Mouse (Mus musculus): ENCODE measurements at regions not wholly inside any gene's neighbourhood (a gene's known extent, or its start where the extent isn't known, plus 50 kb on each side); places are given as distances from the start of the nearest gene placed in this dataset.

GRCm38 (mm10) chr19:6662346-6662939 lies 119.6 kb upstream of the Slc22a12 start:
- Histone ChIP-seq H3K9ac (no peak overlapping the region), H3K9me3 (no peaks in the 10 kb centered on the region), H3K27ac (no peak overlapping the region), H3K4me1 (no peaks in the 10 kb centered on the region), H3K4me3 (replicated peaks) (no peak overlapping the region), H3K36me3 (no peaks in the 10 kb centered on the region), H3K27me3 (replicated peaks) (no peaks in the 10 kb centered on the region), H3K4me2 (no peak overlapping the region)
- 26% methylated on average over 4 of the region's 4 CpGs for WGBS
- ATAC-seq (ENCODE audit: insufficient read depth, low FRiP score, low read depth): no peak

- Histone ChIP-seq H3K9me3 (no peaks in the 10 kb centered on the region), H3K27ac (no peak overlapping the region), H3K9ac (no peak overlapping the region), H3K4me2 (no peak overlapping the region), H3K4me1 (no peaks in the 10 kb centered on the region), H3K36me3 (no peaks in the 10 kb centered on the region), H3K27me3 (replicated peaks) (no peaks in the 10 kb centered on the region), H3K4me3 (replicated peaks) (no peak overlapping the region)
- WGBS: 37% methylated on average over 2 of the region's 2 CpGs
- ATAC-seq (ENCODE audit: insufficient read depth, low FRiP score, low read depth): no peak
Observed at GRCm38 (mm10) chr19:6661508-6661871, 118.7 kb upstream of the Slc22a12 start.

- no peak overlapping the region for H3K4me3 ChIP-seq (replicated peaks)
- no peaks in the 10 kb centered on the region for H3K9me3 ChIP-seq
- H3K27ac ChIP-seq: no peak overlapping the region
- no peak overlapping the region for H3K9ac ChIP-seq
- 32% methylated on average over 8 of the region's 8 CpGs for whole genome bisulfite sequencing
- H3K27me3 ChIP-seq (replicated peaks): no peaks in the 10 kb centered on the region
- no peaks in the 10 kb centered on the region for H3K36me3 ChIP-seq
- no peaks in the 10 kb centered on the region for H3K4me1 ChIP-seq
- no peak for ATAC-seq (ENCODE audit: insufficient read depth, low FRiP score, low read depth)
- H3K4me2 ChIP-seq: no peak overlapping the region
Observed at GRCm38 (mm10) chr19:6660723-6661507, 118.1 kb upstream of the Slc22a12 start.

- Histone ChIP-seq H3K36me3 (no peaks in the 10 kb centered on the region), H3K9ac (no peak overlapping the region), H3K27me3 (replicated peaks) (no peaks in the 10 kb centered on the region), H3K9me3 (no peaks in the 10 kb centered on the region), H3K4me2 (no peak overlapping the region), H3K27ac (no peak overlapping the region), H3K4me1 (no peaks in the 10 kb centered on the region), H3K4me3 (replicated peaks) (no peak overlapping the region)
- peak; percentile 61; the same call in 1 of the 2 replicates for ATAC-seq (ENCODE audit: insufficient read depth, low FRiP score, low read depth)
- 69% methylated on average over 8 of the region's 8 CpGs for WGBS
Observed at GRCm38 (mm10) chr19:6660157-6660556, 117.3 kb upstream of the Slc22a12 start.

DNA sequence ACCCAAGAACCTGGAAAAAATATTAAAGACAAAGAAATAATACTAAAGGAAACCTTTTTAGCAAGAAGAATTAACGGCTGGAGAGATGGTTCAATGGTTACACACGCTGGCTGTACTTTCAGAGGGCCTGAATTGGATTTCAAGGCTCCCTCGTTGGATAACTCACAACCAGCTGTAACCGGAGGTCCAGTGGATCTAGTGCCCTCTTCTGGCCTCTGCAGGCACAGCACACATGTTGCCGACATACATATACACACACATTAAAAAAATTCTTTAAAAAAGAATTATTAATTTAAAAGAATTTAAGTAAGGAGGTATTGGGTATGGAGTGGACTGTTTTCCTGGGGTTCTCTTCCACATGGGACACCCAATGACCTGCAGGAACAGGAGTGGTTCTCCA lies 111.7 kb upstream of the Slc22a12 start:
- WGBS: 87% methylated on average over 5 of the region's 5 CpGs
- no peaks in the 10 kb centered on the region for H3K27me3 ChIP-seq (replicated peaks)
- no peak overlapping the region for H3K4me2 ChIP-seq
- H3K4me3 ChIP-seq (replicated peaks): no peak overlapping the region
- H3K9ac ChIP-seq: no peak overlapping the region
- ATAC-seq (ENCODE audit: insufficient read depth, low FRiP score, low read depth): no peak
- H3K27ac ChIP-seq: no peak overlapping the region
- no peaks in the 10 kb centered on the region for H3K4me1 ChIP-seq
- no peaks in the 10 kb centered on the region for H3K9me3 ChIP-seq
- no peaks in the 10 kb centered on the region for H3K36me3 ChIP-seq

DNA sequence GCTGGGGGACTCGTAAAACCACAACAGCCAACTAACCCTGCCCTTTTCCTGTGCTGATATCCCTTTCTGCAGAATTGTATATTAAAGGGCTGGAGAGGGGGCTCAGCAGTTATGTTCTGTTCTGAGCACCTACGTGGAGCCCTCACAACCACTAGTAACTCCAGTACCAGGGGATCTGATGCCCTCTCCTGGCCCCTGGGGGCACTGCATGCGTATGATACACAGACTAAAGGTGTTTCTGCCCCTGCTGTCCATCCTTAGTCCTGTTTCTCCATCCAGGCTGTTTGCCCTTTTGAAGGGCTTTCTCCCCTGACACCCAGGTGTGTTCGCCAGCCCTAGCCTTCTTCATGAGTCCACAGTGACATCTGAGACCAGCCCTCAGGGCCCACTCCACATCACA lies 109.9 kb upstream of the Slc22a12 start:
- no peak for ATAC-seq (ENCODE audit: insufficient read depth, low FRiP score, low read depth)
- Histone ChIP-seq H3K36me3 (no peaks in the 10 kb centered on the region), H3K27me3 (replicated peaks) (no peaks in the 10 kb centered on the region), H3K4me3 (replicated peaks) (no peak overlapping the region), H3K4me2 (no peak overlapping the region), H3K4me1 (no peaks in the 10 kb centered on the region), H3K9me3 (no peaks in the 10 kb centered on the region), H3K27ac (no peak overlapping the region), H3K9ac (no peak overlapping the region)
- 74% methylated on average over 4 of the region's 4 CpGs for WGBS

DNA sequence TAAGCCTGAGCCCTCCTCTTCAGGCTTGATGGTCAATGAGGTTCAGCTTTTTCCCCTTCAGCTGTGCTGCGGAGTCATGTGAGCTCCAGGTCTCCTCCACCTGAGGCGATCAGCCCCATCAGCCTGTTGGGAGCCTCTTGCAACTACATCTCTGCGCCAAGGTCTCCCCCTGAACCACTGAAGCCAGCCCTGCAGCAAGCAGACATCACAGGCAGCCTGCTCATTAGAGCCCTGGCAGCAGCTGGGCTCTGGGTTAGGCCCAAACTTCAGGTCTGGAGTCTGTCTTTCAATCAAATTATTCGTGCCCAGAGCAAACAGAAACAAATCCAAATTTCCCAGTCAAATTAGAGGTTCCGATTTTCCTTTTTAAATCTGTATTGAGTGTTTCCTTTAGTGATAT lies 108.4 kb upstream of the Slc22a12 start:
- Histone ChIP-seq H3K9me3 (no peaks in the 10 kb centered on the region), H3K4me1 (no peaks in the 10 kb centered on the region), H3K36me3 (no peaks in the 10 kb centered on the region), H3K27ac (no peak overlapping the region), H3K9ac (no peak overlapping the region), H3K4me2 (no peak overlapping the region), H3K27me3 (replicated peaks) (no peaks in the 10 kb centered on the region), H3K4me3 (replicated peaks) (no peak overlapping the region)
- ATAC-seq (ENCODE audit: insufficient read depth, low FRiP score, low read depth): no peak
- WGBS: 65% methylated on average over 5 of the region's 5 CpGs

DNA sequence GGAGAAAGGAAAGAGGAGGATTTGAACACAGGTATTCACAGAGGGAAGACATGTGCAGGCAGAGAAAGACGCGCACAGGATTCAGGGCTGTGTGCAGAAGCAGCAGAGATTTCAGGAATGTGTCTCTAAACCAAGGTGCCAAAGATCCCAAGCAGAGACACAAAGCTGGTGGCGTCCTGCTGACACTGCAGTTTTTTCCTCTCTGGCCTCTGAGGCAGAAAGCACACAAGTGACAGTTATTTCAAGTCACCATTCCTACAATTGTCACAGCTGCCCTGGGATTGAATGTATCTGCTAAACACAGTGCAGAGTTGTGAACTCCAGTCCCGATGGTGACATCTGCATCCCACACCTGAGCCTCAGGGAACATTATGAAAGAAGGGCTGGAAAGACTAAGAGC lies 107.1 kb upstream of the Slc22a12 start:
- 83% methylated on average over 4 of the region's 4 CpGs for WGBS

DNA sequence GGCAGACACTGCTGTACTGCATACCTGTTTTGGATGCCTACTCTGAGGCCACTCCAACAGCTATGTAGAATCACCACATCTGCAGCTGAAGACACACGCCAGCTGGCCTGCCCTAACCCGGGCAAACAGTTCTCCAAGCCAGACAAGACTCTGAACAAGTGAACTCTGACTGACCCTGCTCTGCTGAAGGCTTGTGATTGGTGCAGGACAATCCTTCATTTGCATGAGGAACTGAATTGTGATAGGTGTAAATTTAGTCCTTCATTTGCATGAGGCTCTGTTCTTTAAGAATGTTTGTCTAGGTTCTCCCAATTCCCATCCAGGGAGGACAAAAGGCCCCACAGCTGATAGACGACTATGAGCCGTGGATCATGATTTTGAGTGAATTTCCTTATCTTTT lies 104.9 kb upstream of the Slc22a12 start:
- H3K4me1 ChIP-seq: no peaks in the 10 kb centered on the region
- no peak overlapping the region for H3K4me3 ChIP-seq (replicated peaks)
- H3K27ac ChIP-seq: no peak overlapping the region
- 87% methylated on average over 4 of the region's 4 CpGs for WGBS
- no peaks in the 10 kb centered on the region for H3K27me3 ChIP-seq (replicated peaks)
- no peaks in the 10 kb centered on the region for H3K36me3 ChIP-seq
- H3K9ac ChIP-seq: no peak overlapping the region
- no peak for ATAC-seq (ENCODE audit: insufficient read depth, low FRiP score, low read depth)
- H3K9me3 ChIP-seq: no peaks in the 10 kb centered on the region
- no peak overlapping the region for H3K4me2 ChIP-seq

More for the DNA sequence above, 107.1 kb upstream of the Slc22a12 start:
- Histone ChIP-seq H3K27me3 (replicated peaks) (no peaks in the 10 kb centered on the region), H3K4me3 (replicated peaks) (no peak overlapping the region), H3K27ac (no peak overlapping the region), H3K36me3 (no peaks in the 10 kb centered on the region), H3K9ac (no peak overlapping the region), H3K9me3 (no peaks in the 10 kb centered on the region), H3K4me1 (no peaks in the 10 kb centered on the region), H3K4me2 (no peak overlapping the region)
- ATAC-seq (ENCODE audit: insufficient read depth, low FRiP score, low read depth): no peak

GRCm38 (mm10) chr19:6647216-6647615 lies 104.4 kb upstream of the Slc22a12 start:
- H3K4me3 ChIP-seq (replicated peaks): no peak overlapping the region
- H3K9me3 ChIP-seq: no peaks in the 10 kb centered on the region
- no peak for ATAC-seq (ENCODE audit: insufficient read depth, low FRiP score, low read depth)
- H3K27ac ChIP-seq: no peak overlapping the region
- no peaks in the 10 kb centered on the region for H3K36me3 ChIP-seq
- 95% methylated on average over 3 of the region's 3 CpGs for WGBS
- no peak overlapping the region for H3K4me2 ChIP-seq
- no peaks in the 10 kb centered on the region for H3K4me1 ChIP-seq
- H3K9ac ChIP-seq: no peak overlapping the region
- no peaks in the 10 kb centered on the region for H3K27me3 ChIP-seq (replicated peaks)

GRCm38 (mm10) chr19:6645912-6646311 lies 103.1 kb upstream of the Slc22a12 start:
- H3K4me1 ChIP-seq: no peaks in the 10 kb centered on the region
- H3K4me2 ChIP-seq: no peak overlapping the region
- H3K27me3 ChIP-seq (replicated peaks): no peaks in the 10 kb centered on the region
- H3K36me3 ChIP-seq: no peaks in the 10 kb centered on the region
- H3K9me3 ChIP-seq: no peaks in the 10 kb centered on the region
- no peak overlapping the region for H3K27ac ChIP-seq
- H3K9ac ChIP-seq: no peak overlapping the region
- 85% methylated on average over 6 of the region's 6 CpGs for WGBS
- H3K4me3 ChIP-seq (replicated peaks): no peak overlapping the region
- ATAC-seq (ENCODE audit: insufficient read depth, low FRiP score, low read depth): no peak

GRCm38 (mm10) chr19:6644871-6645270 lies 102.0 kb upstream of the Slc22a12 start:
- Histone ChIP-seq H3K4me1 (no peaks in the 10 kb centered on the region), H3K4me2 (no peak overlapping the region), H3K27ac (no peak overlapping the region), H3K9ac (no peak overlapping the region), H3K27me3 (replicated peaks) (no peaks in the 10 kb centered on the region), H3K4me3 (replicated peaks) (no peak overlapping the region), H3K9me3 (no peaks in the 10 kb centered on the region), H3K36me3 (no peaks in the 10 kb centered on the region)
- no peak for ATAC-seq (ENCODE audit: insufficient read depth, low FRiP score, low read depth)
- WGBS: 81% methylated on average over 6 of the region's 6 CpGs

Data from stomach, embryonic 15.5 days (tissue).